Mouse (Mus musculus) heart, postnatal 0 days (tissue): ENCODE results near the gene BC035947. TPM values are rescaled to one million over a fixed set of nuclear protein-coding genes. Genes with fewer than 3 reads are reported as not detected.

ENCODE experiments used
- ATAC-seq: fragments of 200-750 bp; cut with Nextera tagmentation; 2 replicates; pipeline ENCODE4 v1.8.0; 2017; ENCODE audit warnings: low read depth, moderate number of reproducible peaks, moderate library complexity; ENCODE audit not compliant: insufficient read depth
- DNase-seq: peaks from one replicate; pipeline ENCODE4 v3.0.0-alpha.2; 2016; ENCODE audit warnings: low spot score
- H3K27ac ChIP-seq: fragments of 300-500 bp; sonication (generic); 2 replicates; pipeline ENCODE4 v1.5.1; 2014; ENCODE audit warnings: low read depth, mild to moderate bottlenecking
- H3K27me3 ChIP-seq: fragments of 300-500 bp; sonication (generic); 2 replicates; pipeline ENCODE4 v1.6.1; 2014; ENCODE audit warnings: low read length, mixed read lengths; ENCODE audit not compliant: control insufficient read depth, insufficient read depth
- H3K36me3 ChIP-seq: fragments of 300-500 bp; sonication (generic); replicated peaks from 2 replicates; pipeline ENCODE4 v1.6.1; 2014; ENCODE audit warnings: low read length, mixed read lengths; ENCODE audit not compliant: control insufficient read depth, insufficient read depth
- H3K4me1 ChIP-seq: fragments of 300-500 bp; sonication (generic); 2 replicates; pipeline ENCODE4 v1.6.1; 2014; ENCODE audit warnings: antibody characterized with exemption; ENCODE audit not compliant: control insufficient read depth, insufficient read depth
- H3K4me2 ChIP-seq: fragments of 300-500 bp; sonication (generic); 2 replicates; pipeline ENCODE4 v1.6.1; 2014; ENCODE audit warnings: low read depth, mild to moderate bottlenecking, low read length, moderate library complexity
- H3K4me3 ChIP-seq: fragments of 300-500 bp; sonication (generic); 2 replicates; pipeline ENCODE4 v1.5.1; 2014; ENCODE audit warnings: low read depth, low read length
- H3K9ac ChIP-seq: fragments of 300-500 bp; sonication (generic); replicated peaks from 2 replicates; pipeline ENCODE4 v1.6.1; 2014; ENCODE audit warnings: low read depth, low read length, mixed read lengths
- H3K9me3 ChIP-seq: fragments of 300-500 bp; sonication (generic); replicated peaks from 2 replicates; pipeline ENCODE4 v1.6.1; 2016; ENCODE audit warnings: low read length; ENCODE audit not compliant: control insufficient read depth
- CTCF ChIP-seq: IDR thresholded peaks from 2 replicates; pipeline ENCODE4 v1.5.1; 2016; ENCODE audit warnings: antibody characterized with exemption, control low read depth, low read depth
- EP300 ChIP-seq: IDR thresholded peaks from 2 replicates; pipeline ENCODE4 v1.6.1; 2016; ENCODE audit warnings: antibody characterized with exemption, low read depth
- WGBS: fragments of 180-500 bp; shearing (Covaris S2); extraction: QIAGEN DNeasy Blood & Tissue Kit; methylation state at CpG from one replicate; pipeline ENCODE4 v1.1.7; 2014; 5-methylcytosine and 5-hydroxymethylcytosine counted together
- polyA plus RNA-seq: library from polyadenylated mRNA; unstranded; fragments of >200 nt; fragmentation: Nextera tagmentation; extraction: Ambion mirVana; gene quantifications from 2 replicates; pipeline ENCODE4 v1.2.1, GENCODE M21; 2015
- total RNA-seq: library from RNA; depleted of rRNA; stranded (reverse); fragments of >200 nt; gene quantifications from 2 replicates; pipeline ENCODE4 v1.2.3, GENCODE M21; 2014; ENCODE audit warnings: low replicate concordance

Gene BC035947
- total and polyA plus RNA-seq, 2 experiments from 2014 or later = not detected

DNA sequence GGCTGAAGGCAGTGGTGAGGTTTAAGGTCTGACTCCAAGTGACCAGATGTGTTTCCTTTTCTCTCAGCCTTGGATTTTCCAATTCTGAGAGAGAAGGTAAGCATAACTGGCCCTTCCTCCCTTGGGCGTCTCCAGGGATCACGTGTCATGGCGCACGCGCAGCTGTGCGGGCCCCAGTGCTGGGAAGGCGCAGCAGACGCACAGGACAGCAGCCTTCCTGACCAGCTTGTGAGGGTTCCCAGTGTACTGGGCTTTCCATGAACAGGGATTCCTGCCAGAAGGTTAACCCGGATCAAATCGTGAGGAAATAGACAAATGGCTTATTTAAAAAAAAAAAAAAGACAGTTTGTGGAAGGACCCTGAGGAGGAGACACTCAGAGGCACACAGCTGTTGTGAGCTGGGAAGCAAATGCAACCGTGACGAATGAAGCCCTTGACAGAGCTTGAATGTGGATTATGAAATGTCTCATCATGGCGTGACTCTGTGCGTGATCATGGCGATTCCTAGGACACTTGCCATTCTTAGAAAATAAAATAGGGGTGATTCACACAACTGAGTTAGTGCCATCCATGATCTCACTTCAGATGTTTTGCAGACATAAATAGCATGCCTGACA is 20.3 kb upstream of the BC035947 start:
- DNase-seq = no peak
- Histone ChIP-seq H3K4me1 (no peaks in the 10 kb centered on the region), H3K27me3 (no peaks in the 10 kb centered on the region), H3K9ac (no peak overlapping the region), H3K4me3 (no peak overlapping the region), H3K9me3 (no peaks in the 10 kb centered on the region), H3K27ac (no peak overlapping the region), H3K4me2 (no peak overlapping the region), H3K36me3 (no peaks in the 10 kb centered on the region)
- TF ChIP-seq CTCF = no peak
- no peak for TF ChIP-seq EP300
- WGBS = 83% methylated on average over 15 of the region's 15 CpGs
- no peak for ATAC-seq

DNA sequence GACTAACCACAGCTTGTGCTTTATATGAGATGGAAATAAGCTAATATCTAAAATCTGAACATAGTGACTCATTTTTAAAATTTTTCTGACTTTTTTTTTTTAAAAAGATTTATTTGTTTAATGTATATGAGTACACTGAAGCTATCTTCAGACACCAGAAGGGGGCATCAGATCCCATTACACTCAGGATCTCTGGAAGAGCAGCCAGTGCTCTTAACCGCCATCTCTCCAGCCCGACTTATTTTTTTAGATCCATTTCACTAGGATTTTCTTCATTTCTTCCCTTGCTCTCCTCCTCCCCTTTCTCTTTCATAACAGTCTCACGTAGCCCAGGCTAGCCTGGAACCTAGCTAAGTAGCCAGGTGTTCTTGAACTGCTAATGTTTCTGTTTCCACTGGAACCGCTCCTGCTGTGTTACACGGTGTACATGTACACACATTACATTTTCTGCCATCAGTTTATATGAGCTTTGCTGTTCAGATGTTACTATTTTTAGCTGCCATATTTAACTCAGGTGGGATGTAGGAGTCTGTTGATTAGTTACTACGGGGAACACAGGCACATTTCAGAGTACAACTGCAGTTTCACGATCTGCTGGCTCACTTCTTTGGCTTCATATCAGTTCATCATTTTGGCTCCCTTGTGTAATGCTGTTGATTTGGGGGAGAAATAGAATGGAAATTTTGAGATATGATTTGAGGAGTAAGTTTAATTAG is 18.7 kb upstream of the BC035947 start:
- Histone ChIP-seq H3K4me2 (no peak overlapping the region), H3K36me3 (no peaks in the 10 kb centered on the region), H3K4me3 (no peak overlapping the region), H3K9ac (no peak overlapping the region), H3K4me1 (no peaks in the 10 kb centered on the region), H3K9me3 (no peaks in the 10 kb centered on the region), H3K27ac (no peak overlapping the region), H3K27me3 (no peaks in the 10 kb centered on the region)
- DNase-seq (no peak), ATAC-seq (no peak)
- 52% methylated on average over 7 of the region's 7 CpGs for WGBS
- no peak for TF ChIP-seq EP300
- no peak; the same call in 1 of the 2 replicates for TF ChIP-seq CTCF

DNA sequence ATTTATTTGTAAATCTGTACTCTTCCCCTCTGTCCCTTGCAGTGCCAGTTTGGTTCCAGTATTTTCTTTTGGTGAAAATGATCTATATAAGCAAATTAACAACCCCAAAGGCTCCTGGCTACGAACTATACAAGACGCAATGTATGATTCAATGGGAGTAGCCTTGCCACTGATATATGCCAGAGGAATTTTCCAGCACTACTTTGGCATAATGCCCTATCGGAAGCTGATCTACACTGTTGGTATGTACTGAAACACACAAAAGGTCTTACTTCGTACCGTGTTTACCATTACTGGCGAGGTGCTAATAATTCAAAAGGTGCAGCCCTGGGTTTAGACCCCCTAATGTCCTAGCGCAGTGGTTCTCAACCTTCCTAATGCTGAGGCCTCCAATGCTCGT is 17.1 kb upstream of the BC035947 start:
- Histone ChIP-seq H3K4me2 (no peak overlapping the region), H3K4me1 (no peaks in the 10 kb centered on the region), H3K4me3 (no peak overlapping the region), H3K36me3 (no peaks in the 10 kb centered on the region), H3K9ac (no peak overlapping the region), H3K27me3 (no peaks in the 10 kb centered on the region), H3K27ac (no peak overlapping the region), H3K9me3 (no peaks in the 10 kb centered on the region)
- DNase-seq = no peak
- TF ChIP-seq EP300 = no peak
- TF ChIP-seq CTCF = no peak
- no peak for ATAC-seq
- WGBS = 83% methylated on average over 8 of the region's 8 CpGs

DNA sequence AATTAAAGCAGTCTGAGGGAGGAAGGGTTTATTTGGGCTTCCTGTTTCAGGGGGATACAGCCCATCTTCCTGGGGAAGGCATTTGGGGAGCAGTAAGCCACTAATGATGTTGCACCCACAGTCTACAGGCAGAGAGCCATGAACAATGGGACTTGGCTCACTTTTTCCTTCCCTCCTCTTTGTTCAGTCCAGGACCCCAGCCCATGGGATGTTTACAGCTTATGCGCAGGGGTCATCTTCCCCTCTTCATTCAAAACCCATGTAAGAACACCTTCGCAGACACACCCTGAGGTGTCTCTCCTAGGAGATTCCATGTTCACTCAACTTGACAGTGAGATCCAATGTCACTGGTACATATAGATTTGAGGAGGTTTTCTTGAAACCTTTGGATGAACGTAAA is 16.4 kb upstream of the BC035947 start:
- DNase-seq (no peak), ATAC-seq (no peak)
- Histone ChIP-seq H3K4me3 (no peak overlapping the region), H3K4me1 (no peaks in the 10 kb centered on the region), H3K9ac (no peak overlapping the region), H3K36me3 (no peaks in the 10 kb centered on the region), H3K27me3 (no peaks in the 10 kb centered on the region), H3K9me3 (no peaks in the 10 kb centered on the region), H3K27ac (no peak overlapping the region), H3K4me2 (no peak overlapping the region)
- TF ChIP-seq CTCF = no peak
- no peak for TF ChIP-seq EP300
- 86% methylated on average over 3 of the region's 3 CpGs for WGBS

DNA sequence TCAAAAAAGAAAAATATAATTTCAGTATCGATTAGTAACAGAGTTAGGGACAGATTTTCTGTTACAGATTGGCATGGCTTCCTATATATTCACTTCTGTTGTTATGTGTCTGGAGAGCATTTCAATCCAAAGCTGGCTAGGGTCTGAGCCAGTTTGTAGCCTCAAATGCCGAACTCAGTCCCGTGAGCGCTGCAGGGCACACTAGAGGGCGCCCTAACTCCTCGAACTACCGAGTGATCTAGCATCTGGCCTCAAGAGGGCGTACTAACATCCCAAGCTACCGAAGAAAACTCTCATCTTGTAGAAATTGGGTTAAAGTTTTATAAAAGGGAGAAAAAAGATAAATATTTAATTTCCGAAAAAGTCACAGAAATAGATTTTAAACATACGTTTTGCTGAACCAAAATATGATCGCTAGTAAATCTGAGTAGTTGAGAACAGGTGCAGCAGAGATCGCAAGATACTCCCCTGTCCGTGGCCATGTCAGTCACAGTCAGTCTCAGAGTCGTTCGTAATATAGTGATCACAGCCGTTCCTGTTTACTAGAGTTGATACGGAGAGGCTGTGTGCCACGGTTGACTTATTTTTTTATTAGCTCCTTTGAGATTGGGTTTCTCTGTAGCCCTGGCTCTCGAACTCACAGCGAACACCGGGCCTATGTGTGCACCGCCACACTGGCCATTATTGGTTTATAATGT is 13.4 kb upstream of the BC035947 start:
- Histone ChIP-seq H3K36me3 (no peaks in the 10 kb centered on the region), H3K27ac (no peak overlapping the region), H3K9me3 (no peaks in the 10 kb centered on the region; the same call in 1 of the 2 replicates), H3K4me3 (no peak overlapping the region), H3K9ac (no peak overlapping the region), H3K4me2 (no peak overlapping the region), H3K4me1 (no peaks in the 10 kb centered on the region), H3K27me3 (no peaks in the 10 kb centered on the region)
- DNase-seq (peak; percentile 46), ATAC-seq (no peak)
- 51% methylated on average over 23 of the region's 23 CpGs for WGBS
- TF ChIP-seq CTCF (peak; percentile 91), EP300 (no peak)
